Mouse (Mus musculus): Measurements from ENCODE around the gene Upk1b. TPM values are rescaled to one million over a fixed set of nuclear protein-coding genes. Genes with fewer than 3 reads are reported as not detected.

Upk1b gene
- polyA plus RNA-seq, 1 experiment from 2014 or later, result 14.8 TPM

DNA sequence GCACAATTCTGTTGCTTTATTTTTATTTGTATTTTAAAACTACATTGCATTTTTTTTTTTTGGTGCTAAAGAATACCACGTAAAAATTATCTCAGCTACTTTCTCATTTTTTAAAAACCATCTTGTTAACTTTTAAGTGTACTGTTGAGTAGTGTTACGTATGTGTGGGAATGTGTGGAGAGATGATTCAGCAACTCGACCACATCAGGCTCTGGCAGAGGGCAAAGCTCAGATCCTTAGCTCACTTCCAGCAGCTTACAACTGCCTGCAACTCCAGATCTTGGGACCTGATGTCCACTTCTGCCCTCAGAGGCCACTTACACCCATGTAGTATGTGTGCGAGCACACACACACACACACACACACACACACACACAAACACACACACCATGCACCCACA is 43.6 kb downstream of the Upk1b start:
- ATAC-seq (ENCODE audit: low read depth), result no peak
- WGBS, result 36% methylated on average over 4 of the region's 4 CpGs
- Histone ChIP-seq H3K27ac (ENCODE audit: low read length) (peak overlapping the region; percentile 40), H3K36me3 (ENCODE audit: control insufficient read depth, insufficient read depth, low read length) (peaks cover 4% of the 10 kb centered on the region), H3K9ac (ENCODE audit: low read length) (no peak overlapping the region), H3K4me3 (ENCODE audit: low read length) (no peak overlapping the region), H3K4me2 (ENCODE audit: low read depth, low read length) (no peak overlapping the region), H3K27me3 (ENCODE audit: control insufficient read depth, insufficient read depth, low read depth, low read length) (no peaks in the 10 kb centered on the region), H3K9me3 (ENCODE audit: control insufficient read depth, low read length) (no peaks in the 10 kb centered on the region), H3K4me1 (replicated peaks; ENCODE audit: control insufficient read depth, insufficient read depth, low read length) (peaks cover 15% of the 10 kb centered on the region)

DNA sequence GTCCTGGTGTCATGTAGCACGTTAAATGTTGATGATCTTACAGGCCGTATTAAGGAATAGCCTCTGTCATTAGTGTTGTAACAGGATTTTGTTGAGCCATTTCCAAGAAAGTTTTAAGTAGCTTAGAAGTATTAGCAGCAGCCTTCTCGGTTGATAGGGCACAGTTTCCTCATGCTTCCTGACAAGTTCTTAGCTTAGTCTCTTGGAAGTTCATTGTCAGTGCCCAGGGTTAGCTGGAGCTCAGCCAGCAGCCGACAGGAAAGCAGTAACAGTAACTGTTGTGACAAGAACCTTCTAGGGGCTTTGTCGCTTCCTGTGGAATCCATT is 44.0 kb downstream of the Upk1b start:
- no peaks in the 10 kb centered on the region for H3K27me3 ChIP-seq (ENCODE audit: control insufficient read depth, insufficient read depth, low read depth, low read length)
- peak; percentile 70 for ATAC-seq (ENCODE audit: low read depth)
- H3K4me2 ChIP-seq (ENCODE audit: low read depth, low read length), result no peak overlapping the region
- H3K36me3 ChIP-seq (ENCODE audit: control insufficient read depth, insufficient read depth, low read length), result peaks cover 4% of the 10 kb centered on the region
- no peaks in the 10 kb centered on the region for H3K9me3 ChIP-seq (ENCODE audit: control insufficient read depth, low read length)
- H3K9ac ChIP-seq (ENCODE audit: low read length), result no peak overlapping the region
- peak overlapping the region; percentile 40 for H3K27ac ChIP-seq (ENCODE audit: low read length)
- peaks cover 14% of the 10 kb centered on the region for H3K4me1 ChIP-seq (replicated peaks; ENCODE audit: control insufficient read depth, insufficient read depth, low read length)
- H3K4me3 ChIP-seq (ENCODE audit: low read length), result no peak overlapping the region
- WGBS, result 13% methylated on average over 5 of the region's 5 CpGs

DNA sequence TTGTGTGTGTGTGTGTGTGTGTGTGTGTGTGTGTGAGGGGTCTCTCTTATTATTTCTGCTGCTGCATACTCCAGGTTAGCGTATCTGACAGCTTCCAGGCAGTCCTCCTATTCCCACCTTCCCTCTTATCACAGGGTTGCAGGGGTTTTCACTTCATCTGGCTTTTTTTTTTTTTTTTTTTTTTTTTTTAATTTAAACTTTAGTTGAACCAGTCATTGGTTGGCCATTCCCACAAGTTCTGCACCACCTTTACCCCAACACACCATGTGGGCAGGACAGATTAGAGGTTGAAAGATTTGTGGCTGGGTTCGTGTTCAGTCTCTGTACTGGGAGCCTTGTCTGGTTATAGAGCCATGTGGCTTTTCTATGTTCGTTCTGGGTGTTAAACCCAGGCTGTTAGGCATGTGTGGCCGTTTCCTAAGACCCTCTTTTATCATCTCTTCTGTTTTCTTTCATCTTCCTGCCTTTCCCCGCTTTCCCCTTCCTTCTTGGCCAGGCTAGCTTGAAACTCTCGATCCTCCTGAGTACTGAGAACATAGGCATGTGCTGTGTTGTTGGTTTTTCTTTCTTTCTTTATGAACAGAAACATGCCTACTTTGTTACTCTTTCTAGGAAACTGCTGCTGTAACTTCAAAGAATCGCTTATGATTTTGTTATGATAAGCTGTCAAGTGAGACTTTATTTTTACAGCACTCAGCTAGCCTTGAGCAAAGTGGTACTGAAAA is 44.5 kb downstream of the Upk1b start:
- Histone ChIP-seq H3K4me3 (ENCODE audit: low read length) (no peak overlapping the region), H3K4me2 (ENCODE audit: low read depth, low read length) (peak overlapping the region; percentile 13; the same call in 1 of the 2 replicates), H3K36me3 (ENCODE audit: control insufficient read depth, insufficient read depth, low read length) (peaks cover 4% of the 10 kb centered on the region), H3K27me3 (ENCODE audit: control insufficient read depth, insufficient read depth, low read depth, low read length) (no peaks in the 10 kb centered on the region), H3K9ac (ENCODE audit: low read length) (no peak overlapping the region), H3K27ac (ENCODE audit: low read length) (peak overlapping the region; percentile 40), H3K4me1 (replicated peaks; ENCODE audit: control insufficient read depth, insufficient read depth, low read length) (peaks cover 17% of the 10 kb centered on the region), H3K9me3 (ENCODE audit: control insufficient read depth, low read length) (no peaks in the 10 kb centered on the region)
- ATAC-seq (ENCODE audit: low read depth), result peak; percentile 16; the same call in 1 of the 2 replicates
- 33% methylated on average over 7 of the region's 7 CpGs for WGBS

DNA sequence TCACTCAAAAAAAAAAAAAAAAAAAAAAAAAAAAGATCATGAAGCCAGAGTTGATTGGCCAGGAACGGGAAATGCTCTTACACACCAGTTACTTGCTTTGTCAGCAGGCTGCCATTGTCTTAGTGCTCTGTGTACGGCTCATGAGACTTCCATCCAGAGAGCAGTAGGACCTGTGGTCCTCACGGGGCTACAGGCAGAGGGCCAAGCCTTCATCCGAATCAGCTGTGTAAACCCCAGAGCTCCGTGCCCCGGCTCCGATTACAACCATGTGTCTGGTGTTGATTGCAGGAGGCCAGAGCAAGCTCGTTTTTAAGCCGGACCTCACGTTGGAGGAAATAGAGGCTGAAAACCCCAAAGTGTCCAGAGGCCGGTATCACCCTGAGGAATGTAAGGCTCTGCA is 46.5 kb downstream of the Upk1b start:
- no peaks in the 10 kb centered on the region for H3K9me3 ChIP-seq (ENCODE audit: control insufficient read depth, low read length)
- H3K27ac ChIP-seq (ENCODE audit: low read length), result no peak overlapping the region
- H3K4me2 ChIP-seq (ENCODE audit: low read depth, low read length), result no peak overlapping the region
- no peak for ATAC-seq (ENCODE audit: low read depth)
- H3K27me3 ChIP-seq (ENCODE audit: control insufficient read depth, insufficient read depth, low read depth, low read length), result no peaks in the 10 kb centered on the region
- 48% methylated on average over 11 of the region's 11 CpGs for WGBS
- no peak overlapping the region for H3K9ac ChIP-seq (ENCODE audit: low read length)
- peaks cover 4% of the 10 kb centered on the region for H3K36me3 ChIP-seq (ENCODE audit: control insufficient read depth, insufficient read depth, low read length)
- no peak overlapping the region for H3K4me3 ChIP-seq (ENCODE audit: low read length)
- peaks cover 15% of the 10 kb centered on the region for H3K4me1 ChIP-seq (replicated peaks; ENCODE audit: control insufficient read depth, insufficient read depth, low read length)

DNA sequence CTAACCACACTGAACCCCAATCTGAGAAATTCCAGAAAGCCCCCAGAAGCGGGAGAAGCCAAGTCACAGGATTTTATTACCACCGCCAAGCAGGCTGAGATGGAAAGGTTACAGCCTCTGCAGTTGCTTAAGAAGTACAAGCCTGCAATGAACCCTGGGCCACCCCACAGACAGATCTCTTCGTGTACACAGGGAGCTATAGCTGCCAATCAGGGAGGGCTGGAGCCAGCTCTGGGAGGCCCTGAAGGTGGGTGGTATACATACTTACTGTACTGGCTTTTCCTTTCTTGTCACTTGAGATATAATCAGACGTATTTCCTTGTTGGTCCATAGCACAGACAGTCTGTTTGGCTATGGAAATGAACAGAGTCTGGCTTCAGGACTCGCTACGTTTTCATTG is 49.3 kb downstream of the Upk1b start:
- no peak overlapping the region for H3K9ac ChIP-seq (ENCODE audit: low read length)
- 59% methylated on average over 6 of the region's 6 CpGs for WGBS
- H3K4me1 ChIP-seq (replicated peaks; ENCODE audit: control insufficient read depth, insufficient read depth, low read length), result peaks cover 9% of the 10 kb centered on the region; the same call in 1 of the 2 replicates
- H3K4me3 ChIP-seq (ENCODE audit: low read length), result no peak overlapping the region
- ATAC-seq (ENCODE audit: low read depth), result peak; percentile 54
- no peak overlapping the region for H3K4me2 ChIP-seq (ENCODE audit: low read depth, low read length)
- no peaks in the 10 kb centered on the region for H3K9me3 ChIP-seq (ENCODE audit: control insufficient read depth, low read length)
- no peaks in the 10 kb centered on the region for H3K27me3 ChIP-seq (ENCODE audit: control insufficient read depth, insufficient read depth, low read depth, low read length)
- H3K36me3 ChIP-seq (ENCODE audit: control insufficient read depth, insufficient read depth, low read length), result peaks cover 4% of the 10 kb centered on the region
- no peak overlapping the region for H3K27ac ChIP-seq (ENCODE audit: low read length)

DNA sequence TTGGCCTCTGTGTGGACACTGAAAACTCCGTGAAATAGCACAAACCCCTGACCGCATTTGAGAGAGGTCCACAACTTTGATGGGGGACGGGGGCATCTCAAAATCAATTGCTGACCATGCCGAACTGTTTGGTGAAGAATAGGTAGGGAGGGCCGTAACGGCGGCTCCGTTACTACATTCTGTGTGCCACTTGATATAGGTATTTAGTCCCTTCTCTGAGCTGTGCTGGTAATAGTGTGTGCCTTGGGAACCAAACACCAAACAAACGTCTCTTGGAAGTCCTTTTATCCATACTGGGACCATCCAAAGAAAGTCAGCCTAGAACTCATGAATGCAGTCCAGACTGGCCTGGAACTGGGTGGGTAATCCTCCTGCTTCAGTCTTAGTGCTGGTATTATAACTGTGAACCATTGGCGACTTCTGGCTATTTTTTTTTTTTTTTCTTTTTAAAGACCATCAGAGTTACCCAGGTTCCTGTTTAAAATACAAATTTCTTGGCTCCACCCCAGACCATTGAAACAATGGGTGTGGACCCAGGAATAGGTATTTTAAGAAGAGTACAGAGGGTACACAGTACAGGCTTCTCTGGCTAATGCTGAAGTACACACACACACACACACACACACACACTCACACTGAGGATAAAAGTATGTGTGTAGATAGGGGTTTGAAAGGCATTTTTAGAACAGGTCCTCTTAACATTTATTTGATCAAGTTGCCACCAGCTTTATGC is 56.0 kb downstream of the Upk1b start:
- H3K9ac ChIP-seq (ENCODE audit: low read length), result no peak overlapping the region
- H3K4me1 ChIP-seq (replicated peaks; ENCODE audit: control insufficient read depth, insufficient read depth, low read length), result peaks cover 8% of the 10 kb centered on the region
- H3K9me3 ChIP-seq (ENCODE audit: control insufficient read depth, low read length), result no peaks in the 10 kb centered on the region
- ATAC-seq (ENCODE audit: low read depth), result no peak
- no peak overlapping the region for H3K4me2 ChIP-seq (ENCODE audit: low read depth, low read length)
- no peak overlapping the region for H3K27ac ChIP-seq (ENCODE audit: low read length)
- no peaks in the 10 kb centered on the region for H3K36me3 ChIP-seq (ENCODE audit: control insufficient read depth, insufficient read depth, low read length)
- H3K27me3 ChIP-seq (ENCODE audit: control insufficient read depth, insufficient read depth, low read depth, low read length), result no peaks in the 10 kb centered on the region
- H3K4me3 ChIP-seq (ENCODE audit: low read length), result no peak overlapping the region
- WGBS, result 82% methylated on average over 10 of the region's 10 CpGs

DNA sequence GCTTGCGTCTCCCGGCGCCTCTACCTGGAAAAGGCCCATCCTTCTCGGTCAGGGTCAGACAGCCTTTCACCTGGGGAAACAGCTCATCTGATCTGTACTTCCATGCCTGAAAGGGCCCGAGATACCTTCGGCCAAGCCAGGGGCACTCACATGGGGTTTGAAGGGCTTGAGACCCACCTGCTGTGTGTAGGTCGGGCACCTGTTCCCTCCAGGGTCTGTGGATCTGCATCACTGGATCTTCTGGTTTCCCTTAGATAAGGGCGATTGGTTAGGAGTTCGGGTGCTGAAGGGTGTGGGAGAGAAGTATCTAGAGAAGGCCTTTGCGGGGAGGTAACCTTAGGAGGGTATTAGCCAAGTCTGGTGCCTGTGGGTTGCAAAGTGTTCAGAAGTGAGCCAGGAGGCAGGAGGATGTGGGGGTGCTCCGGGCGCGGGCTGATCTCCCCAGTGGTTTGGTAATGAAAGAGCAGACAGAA is 57.4 kb downstream of the Upk1b start:
- WGBS, result under 1% methylated on average over 13 of the region's 13 CpGs
- Histone ChIP-seq H3K27ac (ENCODE audit: low read length) (peak overlapping the region; percentile 84), H3K9ac (ENCODE audit: low read length) (peak overlapping the region; percentile 90), H3K4me3 (ENCODE audit: low read length) (peak overlapping the region; percentile 87), H3K9me3 (ENCODE audit: control insufficient read depth, low read length) (no peaks in the 10 kb centered on the region), H3K36me3 (ENCODE audit: control insufficient read depth, insufficient read depth, low read length) (no peaks in the 10 kb centered on the region), H3K4me1 (replicated peaks; ENCODE audit: control insufficient read depth, insufficient read depth, low read length) (peaks cover 8% of the 10 kb centered on the region), H3K4me2 (ENCODE audit: low read depth, low read length) (peak overlapping the region; percentile 93), H3K27me3 (ENCODE audit: control insufficient read depth, insufficient read depth, low read depth, low read length) (no peaks in the 10 kb centered on the region)
- ATAC-seq (ENCODE audit: low read depth), result peak; percentile 51

DNA sequence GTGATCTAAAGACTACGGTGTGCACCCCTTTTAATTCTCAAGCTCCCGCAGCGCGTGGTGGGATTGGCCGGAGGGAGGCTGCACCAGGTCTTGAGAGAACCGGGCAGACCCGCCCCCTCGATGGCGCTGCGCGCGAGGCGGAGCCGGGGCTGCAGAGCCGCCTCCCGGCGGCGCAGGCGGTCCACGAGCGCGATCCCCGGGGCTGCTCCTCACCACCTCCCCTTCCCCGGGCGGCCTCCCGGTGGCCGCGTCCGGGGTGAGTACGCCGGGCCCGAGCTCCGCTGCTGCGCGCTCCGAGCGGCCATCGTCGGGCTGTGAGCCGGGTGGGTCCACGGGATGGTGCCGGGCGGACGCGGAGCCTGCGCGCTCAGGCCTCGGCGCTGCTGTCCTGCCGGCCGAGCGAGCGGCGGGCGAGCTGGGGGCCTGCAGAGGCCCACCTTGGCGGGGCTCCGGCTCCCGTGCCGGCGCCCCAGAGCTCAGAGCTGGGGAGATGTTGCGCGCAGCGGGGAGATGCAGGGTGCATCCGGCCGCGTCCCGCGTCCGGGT is 57.9 kb downstream of the Upk1b start, which contains the start of gene B4galt4:
B4galt4 (plus strand) TSS at position 152 of the 546 bp plus-strand sequence.
- Histone ChIP-seq H3K27ac (ENCODE audit: low read length) (peak within 1 kb of the TSS; percentile 84), H3K9ac (ENCODE audit: low read length) (peak within 1 kb of the TSS; percentile 90), H3K4me3 (ENCODE audit: low read length) (peak within 1 kb of the TSS; percentile 87), H3K4me2 (ENCODE audit: low read depth, low read length) (peak within 1 kb of the TSS; percentile 93), H3K4me1 (replicated peaks; ENCODE audit: control insufficient read depth, insufficient read depth, low read length) (peaks cover 8% of the 10 kb centered on the region), H3K27me3 (ENCODE audit: control insufficient read depth, insufficient read depth, low read depth, low read length) (no peaks in the 10 kb centered on the region), H3K9me3 (ENCODE audit: control insufficient read depth, low read length) (no peaks in the 10 kb centered on the region), H3K36me3 (ENCODE audit: control insufficient read depth, insufficient read depth, low read length) (no peaks in the 10 kb centered on the region)
- WGBS, result under 1% methylated on average over 66 of the region's 69 CpGs
- peak; percentile 98 for ATAC-seq (ENCODE audit: low read depth)

DNA sequence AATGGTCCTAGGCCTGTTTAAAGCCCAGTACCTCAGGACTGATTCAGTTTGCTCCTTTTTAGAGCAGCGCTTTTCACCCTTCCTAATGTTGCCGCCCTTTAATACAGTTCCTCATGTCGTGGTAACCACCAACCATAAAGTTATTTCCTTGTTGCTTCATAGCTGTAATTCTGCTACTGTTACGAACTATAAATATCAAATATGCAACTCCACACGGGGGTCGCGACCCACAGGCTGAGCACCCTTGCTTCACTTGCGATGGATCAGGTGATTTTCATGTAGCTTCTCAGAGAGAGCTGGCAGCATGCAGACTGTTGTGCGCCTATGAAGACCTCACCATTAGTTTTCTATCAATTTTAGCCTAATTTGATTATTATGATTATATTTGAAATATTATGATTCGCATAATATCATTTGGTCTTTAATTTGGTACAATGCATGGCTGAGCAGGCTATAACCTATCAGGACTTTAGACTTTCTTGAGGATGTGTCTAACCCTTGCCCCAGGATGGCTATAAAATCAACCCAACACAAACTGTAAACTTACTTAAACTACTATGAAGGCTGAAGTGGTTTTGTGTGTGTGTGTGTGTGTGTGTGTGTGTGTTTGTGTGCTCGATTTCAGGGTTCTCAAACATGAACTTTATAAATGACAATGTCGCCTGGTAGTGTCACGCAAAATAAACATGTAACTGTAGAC is 58.8 kb downstream of the Upk1b start:
- ATAC-seq (ENCODE audit: low read depth), result no peak
- Histone ChIP-seq H3K27ac (ENCODE audit: low read length) (no peak overlapping the region), H3K9ac (ENCODE audit: low read length) (no peak overlapping the region; the same call in 1 of the 2 replicates), H3K4me1 (replicated peaks; ENCODE audit: control insufficient read depth, insufficient read depth, low read length) (peaks cover 8% of the 10 kb centered on the region), H3K36me3 (ENCODE audit: control insufficient read depth, insufficient read depth, low read length) (no peaks in the 10 kb centered on the region), H3K4me3 (ENCODE audit: low read length) (peak overlapping the region; percentile 87), H3K4me2 (ENCODE audit: low read depth, low read length) (peak overlapping the region; percentile 93), H3K27me3 (ENCODE audit: control insufficient read depth, insufficient read depth, low read depth, low read length) (no peaks in the 10 kb centered on the region), H3K9me3 (ENCODE audit: control insufficient read depth, low read length) (no peaks in the 10 kb centered on the region)
- 74% methylated on average over 13 of the region's 13 CpGs for WGBS

Measured in lung, embryonic 16.5 days (tissue).